ENCODE assay signal across 12 mouse cellular contexts in the genomic region with DNA sequence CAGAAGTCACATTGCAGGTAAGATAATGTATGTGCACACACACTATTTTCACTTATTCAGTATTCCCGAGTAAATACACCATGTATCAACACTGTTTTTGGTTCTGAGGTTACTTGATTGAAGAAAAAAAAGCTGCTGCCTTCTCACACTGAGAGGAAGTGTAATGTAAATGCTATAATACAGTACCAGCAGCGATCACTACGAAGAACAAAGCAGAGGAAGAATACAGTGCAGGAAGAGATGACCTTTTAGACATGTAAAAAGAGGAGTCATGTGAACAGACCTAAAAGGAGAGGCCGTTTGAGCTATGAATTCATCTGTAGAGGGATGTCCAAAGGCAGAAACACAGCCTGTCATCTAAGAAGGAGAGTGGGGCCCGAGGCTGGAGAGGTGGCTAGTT.
"Had no signal": no experiment of that assay in that cellular context is flagged by ENCODE, and none has a peak within 500 bp of the region (broad histone marks: within the 10 kb centered on the region; RNA-seq: fewer than 3 reads in every experiment).

No protein-coding gene starts in this region.

- H3K9me3 ChIP-seq: limb, embryonic 10.5 days; liver, embryonic 15.5 days had no signal

- H3K9ac ChIP-seq: liver, embryonic 15.5 days had no signal

- H3K36me3 ChIP-seq: limb, embryonic 10.5 days; liver, embryonic 15.5 days had no signal

- H3K4me3 ChIP-seq: limb, embryonic 10.5 days; liver, embryonic 15.5 days; myocyte had no signal

- H3K27me3 ChIP-seq: liver, embryonic 15.5 days had no signal

- DNase-seq: kidney, adult 9 months; kidney, postnatal 36 days; lung, adult 2 months; lung, postnatal 36 days; midbrain, embryonic 14.5 days; thymus, adult 18-20 months; thymus, postnatal 25 days had no signal

- H3K4me2 ChIP-seq: liver, embryonic 11.5 days; liver, embryonic 15.5 days had no signal

- H3K27ac ChIP-seq: kidney, postnatal 0 days; limb, embryonic 10.5 days; liver, embryonic 15.5 days had no signal
